Mouse (Mus musculus) small intestine, adult 2 months (tissue): ENCODE results near the gene Mlc1. TPM values are rescaled to one million over a fixed set of nuclear protein-coding genes. Genes with fewer than 3 reads are reported as not detected.

Source experiments
- H3K27ac ChIP-seq: fragments of 200-500 bp; 2 replicates; pipeline ENCODE4 v1.5.1; 2012; ENCODE audit warnings: low read depth, low read length, control low read depth, inconsistent platforms; ENCODE audit not compliant: insufficient read depth
- H3K27me3 ChIP-seq: fragments of 200-500 bp; 2 replicates; pipeline ENCODE4 v1.6.1; 2012; ENCODE audit warnings: mild to moderate bottlenecking, moderate library complexity, low read length, inconsistent platforms; ENCODE audit not compliant: control insufficient read depth, insufficient read depth
- H3K36me3 ChIP-seq: fragments of 200-500 bp; 2 replicates; pipeline ENCODE4 v1.6.1; 2012; ENCODE audit warnings: mild to moderate bottlenecking, low read length, control low read depth, inconsistent platforms; ENCODE audit not compliant: control insufficient read depth, insufficient read depth
- H3K4me1 ChIP-seq: fragments of 200-500 bp; 2 replicates; pipeline ENCODE4 v1.6.1; 2012; ENCODE audit warnings: low read length, inconsistent platforms, mixed read lengths; ENCODE audit not compliant: control insufficient read depth, insufficient read depth, insufficient read length
- H3K4me3 ChIP-seq: fragments of 200-500 bp; 2 replicates; pipeline ENCODE4 v1.5.1; 2012; ENCODE audit warnings: low read depth, mild to moderate bottlenecking, control low read depth, inconsistent platforms, low read length, moderate library complexity
- CTCF ChIP-seq: fragments of 200-500 bp; IDR thresholded peaks from 2 replicates; pipeline ENCODE4 v1.5.1; 2012; ENCODE audit warnings: low read depth, mild to moderate bottlenecking, control low read depth, inconsistent platforms, low read length, moderate library complexity, mixed read lengths; ENCODE audit not compliant: insufficient replicate concordance, insufficient read length; ENCODE audit errors: extremely low read depth
- POLR2A ChIP-seq: fragments of 200-500 bp; IDR thresholded peaks from 2 replicates; pipeline ENCODE4 v1.6.1; 2012; ENCODE audit warnings: low read depth, mild to moderate bottlenecking, control low read depth, inconsistent platforms, low read length, moderate library complexity
- WGBS: fragments of 180-500 bp; shearing (Covaris S2); methylation state at CpG from one replicate; pipeline ENCODE4 v1.1.7; 2018; 5-methylcytosine and 5-hydroxymethylcytosine counted together
- polyA plus RNA-seq: library from polyadenylated mRNA; depleted of rRNA; stranded (reverse); fragments of >200 nt; gene quantifications from 2 replicates; pipeline ENCODE4 v1.2.3, GENCODE M21; 2012; rRNA removed

Gene Mlc1
- polyA plus RNA-seq, 1 experiment = 0.08 TPM

DNA sequence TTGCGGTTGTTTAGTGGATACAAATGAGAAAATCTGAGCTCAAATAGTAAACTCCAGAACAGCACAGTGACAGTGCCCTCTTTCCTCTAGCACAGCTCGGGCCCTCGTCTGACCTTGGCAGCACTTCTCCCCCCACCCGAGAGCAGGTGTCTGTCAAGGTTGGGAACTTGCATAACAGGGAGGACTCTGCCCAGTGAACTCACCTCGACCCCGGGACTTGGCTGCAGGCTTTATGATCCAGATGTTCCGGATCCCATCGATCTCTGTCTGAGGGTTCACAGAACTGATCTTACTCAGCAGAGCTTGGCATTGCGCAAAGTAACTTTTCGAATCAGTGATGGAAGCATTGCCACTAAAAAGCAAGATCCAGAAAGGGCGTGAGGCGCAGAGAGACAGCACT lies 59.5 kb downstream of the Mlc1 start:
- peaks cover 8% of the 10 kb centered on the region for H3K4me1 ChIP-seq
- TF ChIP-seq POLR2A = no peak
- no peak for TF ChIP-seq CTCF
- H3K27me3 ChIP-seq = no peaks in the 10 kb centered on the region
- no peak overlapping the region for H3K27ac ChIP-seq
- H3K36me3 ChIP-seq = no peaks in the 10 kb centered on the region
- 26% methylated on average over 12 of the region's 12 CpGs for WGBS
- no peak overlapping the region for H3K4me3 ChIP-seq

DNA sequence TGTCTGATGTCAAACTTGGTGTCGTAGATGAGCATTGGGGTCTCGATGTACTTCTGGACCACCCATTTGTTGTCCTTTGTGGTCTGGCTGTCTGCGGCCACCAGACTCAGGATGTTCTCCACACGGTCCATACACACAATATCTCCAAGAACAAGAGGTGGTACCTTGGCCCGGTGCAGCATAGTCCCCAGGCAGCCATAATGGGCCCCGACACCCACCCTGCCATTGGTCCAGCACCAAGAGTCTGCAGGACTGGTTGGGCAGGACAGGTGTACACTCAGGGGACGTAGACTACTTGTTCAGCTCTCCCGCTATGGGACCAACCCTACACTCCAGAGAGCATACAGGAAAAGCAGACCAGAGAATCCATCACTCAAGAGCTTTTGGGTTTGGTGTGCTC lies 61.7 kb downstream of the Mlc1 start:
- peaks cover 8% of the 10 kb centered on the region for H3K4me1 ChIP-seq
- WGBS = 92% methylated on average over 8 of the region's 8 CpGs
- H3K27me3 ChIP-seq = no peaks in the 10 kb centered on the region
- no peak overlapping the region for H3K4me3 ChIP-seq
- no peaks in the 10 kb centered on the region for H3K36me3 ChIP-seq
- no peak overlapping the region for H3K27ac ChIP-seq
- no peak for TF ChIP-seq POLR2A
- TF ChIP-seq CTCF = no peak

DNA sequence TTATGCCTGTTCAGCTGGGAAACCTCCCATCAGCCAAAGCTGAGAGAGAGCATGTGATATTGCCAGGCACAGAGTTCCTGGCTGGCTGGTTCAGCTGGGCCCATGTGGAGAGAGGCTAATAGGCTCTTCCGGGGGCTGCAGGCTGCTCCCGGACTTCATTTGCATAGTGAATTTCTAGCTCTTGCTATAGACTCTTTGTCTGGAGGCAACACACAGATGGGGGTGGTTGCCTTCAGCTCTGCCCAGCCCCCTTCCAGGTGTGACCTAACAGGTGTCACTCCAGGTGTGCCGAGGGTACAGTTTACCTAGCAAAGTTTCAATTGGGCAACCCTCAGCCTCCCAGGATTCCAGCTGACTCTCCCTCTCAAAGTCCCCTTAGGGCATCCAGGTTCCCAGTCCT lies 62.4 kb downstream of the Mlc1 start:
- Histone ChIP-seq H3K4me1 (peaks cover 8% of the 10 kb centered on the region), H3K27ac (no peak overlapping the region), H3K36me3 (no peaks in the 10 kb centered on the region), H3K4me3 (no peak overlapping the region), H3K27me3 (no peaks in the 10 kb centered on the region)
- no peak for TF ChIP-seq POLR2A
- TF ChIP-seq CTCF = no peak
- 15% methylated on average over 3 of the region's 3 CpGs for WGBS

DNA sequence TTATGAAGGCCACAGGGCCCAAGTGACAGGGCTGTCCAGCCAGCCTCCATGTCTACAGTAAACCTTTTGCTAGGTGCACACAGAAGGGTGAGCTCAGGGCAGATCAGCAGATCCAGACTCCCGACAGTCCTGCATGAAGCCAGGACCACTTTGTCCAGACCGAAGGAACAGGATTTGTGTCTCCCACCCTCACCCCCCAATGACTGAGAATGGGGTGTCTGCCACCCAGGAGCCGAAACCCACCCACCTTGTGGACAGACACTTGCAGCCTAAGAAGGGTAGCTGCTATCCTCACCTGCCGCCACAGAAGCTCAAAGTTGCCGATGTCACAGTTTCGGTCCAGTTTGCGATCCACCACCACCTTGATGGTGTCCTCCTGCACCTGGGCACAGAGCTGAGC lies 63.8 kb downstream of the Mlc1 start:
- Histone ChIP-seq H3K4me1 (peaks cover 8% of the 10 kb centered on the region), H3K36me3 (no peaks in the 10 kb centered on the region), H3K27ac (no peak overlapping the region), H3K27me3 (no peaks in the 10 kb centered on the region), H3K4me3 (no peak overlapping the region)
- no peak for TF ChIP-seq CTCF
- no peak for TF ChIP-seq POLR2A
- 96% methylated on average over 7 of the region's 7 CpGs for WGBS

DNA sequence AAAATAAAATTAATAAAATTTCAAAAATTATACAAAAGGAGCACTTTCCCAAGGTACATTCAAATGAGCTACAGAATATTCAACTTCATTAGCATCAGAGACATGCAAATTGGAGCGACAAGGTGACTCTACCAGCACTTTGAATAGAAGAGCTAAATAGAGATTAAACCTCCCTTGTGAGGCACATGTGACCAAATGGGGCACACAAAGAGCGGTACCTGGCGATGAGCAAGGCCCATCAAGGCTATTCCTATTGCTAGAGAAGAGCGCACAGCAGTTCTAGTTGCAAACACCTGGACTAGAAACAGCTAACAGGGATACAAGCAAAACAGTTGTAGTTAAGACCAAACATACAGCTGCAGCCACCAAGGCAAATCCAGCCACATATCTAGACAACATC lies 72.5 kb downstream of the Mlc1 start:
- H3K4me1 ChIP-seq = peaks cover 2% of the 10 kb centered on the region; the same call in 1 of the 2 replicates
- TF ChIP-seq CTCF (no peak), POLR2A (no peak)
- WGBS = 89% methylated on average over 4 of the region's 4 CpGs

More for the DNA sequence above, 72.5 kb downstream of the Mlc1 start:
- Histone ChIP-seq H3K27ac (no peak overlapping the region), H3K36me3 (no peaks in the 10 kb centered on the region), H3K4me3 (no peak overlapping the region), H3K27me3 (no peaks in the 10 kb centered on the region)

Other genes with a start within 250 kb of the Mlc1 start
- gene Brd1, start 244.8 kb downstream of the Mlc1 start, polyA plus RNA-seq = 6.9 and 15.7 TPM in 2 replicates
- 2.9 and 3.9 TPM in 2 replicates for gene Zbed4, start 227.3 kb downstream of the Mlc1 start, polyA plus RNA-seq
- 14.5 and 16.4 TPM in 2 replicates for gene Alg12, start 159.7 kb downstream of the Mlc1 start, polyA plus RNA-seq
- gene Creld2, start 159.4 kb downstream of the Mlc1 start, polyA plus RNA-seq = 55.7 and 59.1 TPM in 2 replicates
- 38.3 and 60.3 TPM in 2 replicates for gene Pim3, start 116.8 kb downstream of the Mlc1 start, polyA plus RNA-seq
- gene Ttll8, start 24.6 kb downstream of the Mlc1 start, polyA plus RNA-seq = not detected in 2 replicates
- gene Mov10l1, start 3.9 kb upstream of the Mlc1 start, polyA plus RNA-seq = not detected in 2 replicates
- 0.30 and 0.32 TPM in 2 replicates for gene Panx2, start 80.7 kb upstream of the Mlc1 start, polyA plus RNA-seq
- 81.6 and 90.9 TPM in 2 replicates for gene Trabd, start 96.1 kb upstream of the Mlc1 start, polyA plus RNA-seq
- 29.0 and 45.8 TPM in 2 replicates for gene Selenoo, start 110.1 kb upstream of the Mlc1 start, polyA plus RNA-seq
- 21.6 and 29.0 TPM in 2 replicates for gene Tubgcp6, start 144.1 kb upstream of the Mlc1 start, polyA plus RNA-seq
- gene Hdac10, start 149.7 kb upstream of the Mlc1 start, polyA plus RNA-seq = 13.2 and 19.0 TPM in 2 replicates
- 2.0 and 2.4 TPM in 2 replicates for gene Mapk12, start 161.7 kb upstream of the Mlc1 start, polyA plus RNA-seq
- gene Mapk11, start 170.6 kb upstream of the Mlc1 start, polyA plus RNA-seq = 2.3 and 3.2 TPM in 2 replicates
- 213 and 376 TPM in 2 replicates for gene Plxnb2, start 201.8 kb upstream of the Mlc1 start, polyA plus RNA-seq
- gene Dennd6b, start 217.5 kb upstream of the Mlc1 start, polyA plus RNA-seq = 7.1 and 10.6 TPM in 2 replicates
- gene Ppp6r2, start 232.5 kb upstream of the Mlc1 start, polyA plus RNA-seq = 73.9 and 252 TPM in 2 replicates